Mouse (Mus musculus) stomach, postnatal 0 days (tissue): ENCODE results near the gene Cav3.

Experiments used
- CTCF ChIP-seq: IDR thresholded peaks from 2 replicates; pipeline ENCODE4 v1.5.1; 2016; ENCODE audit warnings: antibody characterized with exemption, low read depth, mild to moderate bottlenecking, moderate library complexity
- EP300 ChIP-seq: optimal IDR thresholded peaks from 2 replicates; pipeline ENCODE3; 2016; ENCODE audit warnings: antibody characterized with exemption

- no peak for TF ChIP-seq CTCF
- no peak for TF ChIP-seq EP300
Observed at GRCm38 (mm10) chr6:112420883-112421282, 38.4 kb upstream of the Cav3 start.
